Mouse (Mus musculus): ENCODE measurements around the gene BC034090.

- TF ChIP-seq POLR2A (IDR thresholded peaks at IDR 0.05; ENCODE audit: insufficient read length, low read depth) (no peak), MYOG (IDR thresholded peaks at IDR 0.05; ENCODE audit: control insufficient read depth in 1 of 3, insufficient read depth in 1 of 3, insufficient read length in 2 of 3, low read depth in 2 of 3) (no peak), MYOD1 (IDR thresholded peaks at IDR 0.05; ENCODE audit: control insufficient read depth in 1 of 3, insufficient read length in 2 of 3, low read depth in 2 of 3) (no peak), E2F4 (IDR thresholded peaks at IDR 0.05; ENCODE audit: insufficient read depth) (no peak), USF1 (IDR thresholded peaks at IDR 0.05; ENCODE audit: low read depth) (no peak), CEBPB (IDR thresholded peaks at IDR 0.05; ENCODE audit: insufficient read depth, poor library complexity, severe bottlenecking) (no peak), MAX (IDR thresholded peaks at IDR 0.05; ENCODE audit: low read depth) (no peak), TCF3 (IDR thresholded peaks at IDR 0.05; ENCODE audit: insufficient read length, low read depth) (no peak), SRF (IDR thresholded peaks at IDR 0.05; ENCODE audit: control insufficient read depth, insufficient read length, low read depth) (no peak), POLR2AphosphoS2 (IDR thresholded peaks at IDR 0.05; ENCODE audit: insufficient read length, low read depth) (no peak), TCF12 (IDR thresholded peaks at IDR 0.05; ENCODE audit: insufficient read depth, poor library complexity, severe bottlenecking) (no peak)
Observed at GRCm38 (mm10) chr1:155218924-155219323, 25.3 kb downstream of the BC034090 start.
